Mouse (Mus musculus) ovary, postnatal 14 days (tissue): ENCODE data around the gene Trip11.

Experiments
- DNase-seq: peaks from one replicate; pipeline ENCODE4 v3.0.0; 2022; ENCODE audit warnings: low spot score

Trip11 gene

DNA sequence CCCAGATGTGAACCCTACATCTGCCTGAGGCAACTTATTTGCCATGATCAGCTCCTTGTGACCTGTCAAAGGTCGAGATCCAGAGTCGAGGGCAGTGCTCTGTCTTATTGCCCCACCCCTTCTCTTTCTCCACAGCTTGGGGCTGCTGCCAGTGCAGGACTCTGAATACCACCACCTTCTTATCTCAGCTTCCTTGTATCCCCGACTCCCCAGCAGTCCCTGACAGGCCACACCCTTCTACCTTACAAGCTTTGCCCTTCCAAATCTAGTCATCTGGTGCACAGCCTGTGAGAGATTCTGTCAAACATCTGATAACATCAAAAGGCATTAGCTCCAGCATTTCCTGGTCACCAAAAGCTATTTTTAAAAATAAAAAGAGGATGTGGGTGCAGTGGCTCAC, 91.5 kb downstream of the Trip11 start:
- no peak for DNase-seq

DNA sequence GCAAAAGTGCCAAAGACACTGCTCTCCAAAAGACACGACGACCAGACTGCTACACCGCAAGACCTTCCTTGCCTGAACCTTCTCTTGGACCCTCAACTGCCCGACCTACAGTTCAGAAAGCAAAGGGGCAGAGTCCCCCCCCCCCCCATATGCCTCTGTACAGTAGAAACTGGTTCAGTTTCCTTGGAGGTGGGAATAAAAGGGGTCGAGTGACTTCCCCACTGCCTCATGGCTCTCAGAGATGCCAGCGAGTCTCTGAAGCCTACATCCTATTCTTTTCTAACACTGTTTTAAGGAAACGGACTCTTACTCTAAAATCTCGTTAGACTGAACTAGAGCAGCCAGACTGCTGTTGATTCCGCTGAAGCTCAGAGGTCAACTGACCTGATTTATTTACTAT, 93.5 kb downstream of the Trip11 start:
- no peak for DNase-seq

DNA sequence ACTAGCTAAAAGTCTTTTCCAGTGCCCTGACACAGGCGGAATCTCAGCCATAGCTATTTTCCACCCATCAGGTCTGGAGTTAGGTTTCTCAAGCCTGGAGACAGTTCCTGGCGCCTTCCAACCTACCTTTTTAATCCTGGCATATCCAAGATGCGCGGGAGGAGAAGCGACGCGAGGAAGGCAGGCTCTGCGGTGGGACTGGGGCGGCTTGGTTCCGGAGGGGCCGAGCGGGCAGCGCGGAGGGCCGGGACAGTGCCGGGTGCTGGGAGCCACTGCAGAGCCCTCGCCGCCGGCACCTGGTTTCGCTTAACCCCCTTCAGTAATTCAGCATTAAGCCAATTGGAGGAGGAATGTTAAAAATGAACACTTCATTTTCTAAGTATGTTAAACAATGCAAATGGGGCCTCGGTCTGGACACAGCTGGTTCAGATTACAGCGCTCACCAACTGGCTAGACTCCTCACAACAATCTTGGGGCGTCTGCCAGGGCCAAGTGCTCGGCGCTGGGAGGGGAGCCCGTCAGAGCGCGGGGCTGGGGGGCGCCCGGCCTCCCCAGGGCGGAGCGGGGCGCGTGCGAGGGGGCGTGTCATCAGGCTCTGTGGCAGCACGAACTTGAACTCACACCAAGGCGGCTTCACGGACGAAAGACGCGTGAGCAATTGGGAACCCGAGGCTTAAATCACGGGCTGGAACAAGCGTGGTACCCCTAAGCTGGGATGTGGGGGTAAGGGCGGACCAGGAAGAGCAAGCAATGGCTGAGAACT, 94.3 kb downstream of the Trip11 start, which contains the start of gene Fbln5:
Gene Fbln5, minus strand, starts transcription at position 448 of the 763 bp plus-strand sequence.
- peak; percentile 34 for DNase-seq

- no peak for DNase-seq
Measured at GRCm38 (mm10) chr12:101818246-101818607, 94.8 kb downstream of the Trip11 start.

DNA sequence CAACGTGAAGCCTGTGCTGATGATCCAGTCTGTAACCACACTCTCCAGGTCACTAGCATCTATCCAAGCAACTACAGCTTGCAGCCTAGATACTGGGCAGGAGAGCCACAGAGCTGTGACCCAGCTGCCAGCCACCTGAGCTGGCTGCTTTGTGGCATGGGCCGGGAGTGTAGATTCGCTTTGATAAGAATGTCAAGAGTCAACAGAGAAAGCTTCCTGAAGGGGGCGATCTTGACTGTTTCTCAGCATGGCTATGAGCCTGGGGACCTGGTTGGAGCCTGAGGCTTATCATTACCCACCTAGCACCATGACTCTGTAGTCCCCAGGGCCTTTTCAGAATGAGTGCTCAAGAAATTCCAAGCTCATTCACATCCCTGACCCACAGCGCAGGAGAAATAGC, 96.3 kb downstream of the Trip11 start:
- no peak for DNase-seq

DNA sequence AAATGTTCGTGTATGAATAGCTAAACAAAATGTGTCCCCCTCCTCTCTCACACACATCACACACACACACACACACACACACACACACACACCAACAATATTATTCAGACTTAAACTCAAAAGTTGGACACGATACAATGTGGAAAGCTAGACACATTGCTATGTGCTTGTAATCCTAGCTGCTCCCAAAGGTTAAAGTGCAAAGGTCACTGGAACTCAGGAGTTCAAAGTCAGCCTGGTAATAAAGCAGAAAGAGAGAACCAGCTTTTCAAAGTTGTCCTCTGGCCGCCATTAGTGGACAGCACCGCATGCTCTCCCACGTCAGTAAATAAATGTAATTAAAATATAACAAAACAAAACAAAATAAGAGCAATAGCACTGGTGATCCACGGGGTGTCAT, 97.3 kb downstream of the Trip11 start:
- DNase-seq = no peak

DNA sequence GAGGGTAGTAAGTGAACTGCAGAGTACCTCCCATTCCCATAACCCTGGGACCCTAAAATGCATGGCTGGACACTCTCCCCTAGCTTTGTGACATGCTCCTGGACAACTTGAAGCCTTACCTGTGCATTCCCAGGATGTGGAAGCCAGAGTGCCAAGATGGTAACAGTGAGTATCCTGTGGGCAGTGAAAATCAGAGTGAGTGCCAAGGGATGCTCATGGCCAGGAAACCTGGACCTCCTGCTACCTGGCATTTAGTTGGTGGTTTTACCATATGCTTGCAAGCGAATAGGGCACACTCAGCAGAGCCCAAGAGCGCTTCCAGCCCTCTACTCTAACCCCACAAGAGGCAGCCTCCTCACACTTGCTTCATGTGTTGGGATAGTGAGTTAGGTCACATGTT, 98.6 kb downstream of the Trip11 start:
- DNase-seq = no peak

DNA sequence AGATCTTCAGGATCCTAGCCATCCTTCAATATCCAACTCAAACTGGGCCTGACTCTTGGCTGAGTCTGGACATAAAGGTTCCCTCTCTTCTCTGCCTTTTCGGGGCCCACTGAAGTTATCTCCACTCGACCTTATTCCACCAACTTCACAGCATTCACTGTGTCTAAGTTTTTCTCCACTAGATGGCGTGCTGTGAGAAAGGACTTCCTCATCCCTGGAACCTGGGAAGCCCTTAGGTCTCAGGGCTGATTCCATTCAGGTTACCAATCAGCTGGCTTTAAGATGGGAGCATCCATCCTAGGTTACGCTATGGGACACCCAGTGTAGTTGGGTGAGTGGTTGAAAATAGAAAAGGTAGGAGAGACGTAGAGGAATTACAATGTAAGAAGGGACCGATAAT, 101.9 kb downstream of the Trip11 start:
- no peak for DNase-seq

- DNase-seq = no peak
Measured at GRCm38 (mm10) chr12:101810515-101810914, 102.6 kb downstream of the Trip11 start.

DNA sequence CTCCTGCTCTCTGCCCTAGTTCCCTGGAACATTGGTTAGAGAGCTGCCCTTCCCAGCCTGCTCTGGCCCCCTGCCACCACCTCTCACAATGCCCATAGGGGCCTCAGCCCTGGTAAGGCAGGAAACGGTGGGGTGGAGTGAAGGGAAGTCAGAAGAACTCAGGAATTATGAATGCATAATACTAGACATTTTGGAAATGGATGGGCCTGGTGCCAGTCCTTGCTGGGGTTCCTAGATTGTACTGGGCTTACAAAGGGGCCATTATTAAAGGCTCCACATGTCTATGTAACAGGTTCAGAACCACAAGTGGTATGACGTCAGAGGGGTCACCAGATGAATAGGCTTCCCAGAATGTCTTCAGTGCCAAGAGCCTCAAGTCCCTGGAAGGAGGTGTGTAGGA, 105.7 kb downstream of the Trip11 start:
- DNase-seq = no peak

DNA sequence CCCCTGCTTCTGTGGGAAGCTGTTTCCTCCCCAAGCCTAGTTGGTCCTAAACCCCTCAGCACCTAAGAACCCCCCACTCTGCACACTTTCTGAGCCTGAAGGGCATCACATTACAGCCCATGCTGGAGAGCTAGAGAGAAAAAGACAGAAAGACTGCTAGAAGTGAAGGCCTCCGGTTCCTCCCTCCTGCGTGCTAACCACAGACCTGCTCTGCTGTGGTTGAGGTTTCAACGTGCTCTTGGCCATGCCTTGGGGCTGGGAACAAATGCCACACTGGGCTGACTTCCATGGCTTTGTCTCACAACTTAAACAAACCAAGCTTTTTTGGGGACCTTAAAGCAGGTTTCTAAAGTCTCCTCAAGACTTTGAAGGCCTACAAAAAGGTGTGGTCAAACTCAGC, 110.6 kb downstream of the Trip11 start:
- no peak for DNase-seq

DNA sequence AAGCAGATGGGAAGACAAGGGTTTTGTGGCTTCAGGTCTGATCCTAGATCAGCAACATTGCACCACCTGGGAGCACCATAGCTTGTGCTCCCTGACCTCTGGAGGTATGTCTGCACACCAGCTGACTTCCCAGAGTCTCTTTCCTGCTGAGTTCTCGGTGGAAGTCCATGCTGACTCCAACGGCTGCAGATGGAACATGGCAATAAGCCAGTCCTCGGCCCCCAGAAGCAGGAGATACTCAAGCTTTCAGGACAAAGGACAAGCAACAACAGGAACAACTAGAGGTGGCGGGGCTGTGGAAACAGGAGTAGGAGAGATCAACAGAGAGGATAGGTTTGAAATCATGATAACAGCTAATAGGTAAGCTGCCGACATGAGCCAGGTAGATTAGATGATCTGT, 111.3 kb downstream of the Trip11 start:
- DNase-seq = no peak

DNA sequence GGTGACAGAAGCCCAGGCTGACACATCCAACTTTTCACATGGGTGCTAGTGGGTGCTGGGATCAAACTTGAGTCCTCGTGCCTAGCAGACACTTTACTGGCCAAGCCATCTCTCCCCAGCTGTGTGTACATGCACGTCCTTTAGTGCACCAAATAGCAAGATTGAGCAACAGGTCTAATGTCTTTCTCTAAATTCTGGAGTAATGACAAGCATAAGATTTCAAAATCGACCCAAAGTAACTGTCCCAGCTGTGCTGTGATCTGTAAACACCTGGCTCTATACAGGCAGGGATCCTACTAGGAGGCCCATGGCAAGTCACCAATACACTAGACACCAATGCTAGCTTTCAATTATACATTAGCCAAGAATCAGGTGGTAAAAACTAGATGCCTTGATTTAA, 112.0 kb downstream of the Trip11 start:
- DNase-seq = no peak

- DNase-seq = no peak
Measured at GRCm38 (mm10) chr12:101798189-101798922, 114.7 kb downstream of the Trip11 start.

DNA sequence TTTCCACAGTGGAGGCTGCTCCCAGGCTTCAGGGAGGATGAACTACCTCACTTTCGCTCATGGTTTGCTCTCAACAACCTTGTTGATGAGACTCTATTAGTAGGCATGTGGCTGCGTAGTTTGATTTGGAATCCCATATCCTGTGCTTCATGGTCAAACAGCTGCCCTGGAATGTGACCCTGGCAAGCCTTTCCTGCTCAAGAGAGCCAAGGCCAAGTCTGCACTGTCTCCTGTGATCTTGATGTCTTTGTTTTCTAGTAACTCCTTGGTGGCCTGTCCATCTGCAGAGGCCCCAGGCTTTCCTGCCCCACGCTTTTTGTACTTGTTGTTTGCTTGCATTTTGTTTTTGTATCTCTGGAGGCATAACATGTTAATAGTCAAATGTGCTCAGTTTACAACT, 118.6 kb downstream of the Trip11 start:
- DNase-seq = no peak

- DNase-seq = no peak
Measured at GRCm38 (mm10) chr12:101793221-101793621, 119.8 kb downstream of the Trip11 start.

- no peak for DNase-seq
Measured at GRCm38 (mm10) chr12:101792684-101793083, 120.4 kb downstream of the Trip11 start.

- no peak for DNase-seq
Measured at GRCm38 (mm10) chr12:101789767-101790166, 123.3 kb downstream of the Trip11 start.

GRCm38 (mm10) chr12:101789250-101789649, 123.8 kb downstream of the Trip11 start:
- DNase-seq = no peak
